Mouse (Mus musculus): ENCODE results near the gene Efcab3. TPM values are rescaled to one million over a fixed set of nuclear protein-coding genes. Genes with fewer than 3 reads are reported as not detected.
A peak's percentile ranks its signal among the peaks of the same experiment; 100 is the strongest.

The Efcab3 gene
- total RNA-seq, 4 experiments from 2014 or later: 0.86 to 0.95 TPM; not detected in 2

DNA sequence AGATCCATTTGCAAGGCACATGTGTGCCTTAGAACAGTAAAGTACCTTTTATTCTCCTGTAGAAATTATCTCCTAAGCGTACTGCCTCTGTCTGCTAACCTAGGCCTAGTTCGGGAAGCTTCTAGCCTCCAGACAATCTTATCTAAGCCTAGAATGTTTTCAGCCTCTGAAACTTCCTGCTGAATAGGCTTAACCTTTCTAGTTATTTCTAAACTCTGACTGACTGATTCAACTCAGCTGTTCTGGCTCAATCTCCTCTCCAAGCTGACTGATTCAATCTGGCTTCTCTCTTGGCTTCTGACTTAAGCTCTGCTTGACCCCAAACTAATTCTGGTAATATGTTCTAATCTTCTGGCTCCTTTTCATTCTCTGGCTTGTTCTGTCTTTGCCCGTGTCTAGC is 86.0 kb downstream of the Efcab3 start:
- DNase-seq: no peak

DNA sequence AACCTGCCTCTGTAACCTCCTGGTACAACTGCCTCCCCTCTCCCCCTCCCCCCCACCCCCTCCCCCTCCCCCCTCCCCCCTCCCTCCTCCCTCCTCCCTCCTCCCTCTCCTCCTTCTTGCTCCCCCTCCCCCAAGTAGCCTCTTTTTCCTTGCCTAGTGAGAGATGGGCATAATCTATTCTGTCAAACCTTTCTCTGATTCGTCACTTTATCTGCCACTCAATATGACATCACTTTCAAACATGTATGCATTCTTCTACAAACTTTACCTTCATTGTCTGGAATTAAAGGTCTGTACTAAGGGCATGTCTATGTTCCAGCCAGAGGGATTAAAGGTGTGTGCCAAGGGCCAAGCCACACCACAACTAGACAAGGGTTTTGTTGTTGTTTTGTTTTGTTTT is 86.4 kb downstream of the Efcab3 start:
- DNase-seq: no peak

DNA sequence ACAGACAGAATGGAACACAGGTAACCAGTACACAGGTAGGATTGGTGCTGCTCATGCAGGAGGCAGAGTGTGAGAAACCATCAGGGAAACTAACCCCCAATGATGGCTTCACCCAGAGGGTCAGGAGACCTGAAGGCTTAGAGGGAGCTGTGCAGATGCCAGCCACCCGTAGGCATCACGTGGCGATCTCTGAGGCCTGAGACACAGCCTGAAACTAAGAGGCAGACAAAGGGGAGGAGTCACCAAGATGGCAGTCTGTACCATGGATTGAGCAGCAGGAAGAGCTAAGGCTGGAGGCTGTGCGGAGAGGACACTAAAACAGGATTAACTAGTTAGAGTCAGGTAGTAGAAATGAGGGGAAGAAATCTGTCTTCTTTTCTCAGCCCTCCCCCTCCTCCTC is 87.3 kb downstream of the Efcab3 start:
- no peak for DNase-seq

DNA sequence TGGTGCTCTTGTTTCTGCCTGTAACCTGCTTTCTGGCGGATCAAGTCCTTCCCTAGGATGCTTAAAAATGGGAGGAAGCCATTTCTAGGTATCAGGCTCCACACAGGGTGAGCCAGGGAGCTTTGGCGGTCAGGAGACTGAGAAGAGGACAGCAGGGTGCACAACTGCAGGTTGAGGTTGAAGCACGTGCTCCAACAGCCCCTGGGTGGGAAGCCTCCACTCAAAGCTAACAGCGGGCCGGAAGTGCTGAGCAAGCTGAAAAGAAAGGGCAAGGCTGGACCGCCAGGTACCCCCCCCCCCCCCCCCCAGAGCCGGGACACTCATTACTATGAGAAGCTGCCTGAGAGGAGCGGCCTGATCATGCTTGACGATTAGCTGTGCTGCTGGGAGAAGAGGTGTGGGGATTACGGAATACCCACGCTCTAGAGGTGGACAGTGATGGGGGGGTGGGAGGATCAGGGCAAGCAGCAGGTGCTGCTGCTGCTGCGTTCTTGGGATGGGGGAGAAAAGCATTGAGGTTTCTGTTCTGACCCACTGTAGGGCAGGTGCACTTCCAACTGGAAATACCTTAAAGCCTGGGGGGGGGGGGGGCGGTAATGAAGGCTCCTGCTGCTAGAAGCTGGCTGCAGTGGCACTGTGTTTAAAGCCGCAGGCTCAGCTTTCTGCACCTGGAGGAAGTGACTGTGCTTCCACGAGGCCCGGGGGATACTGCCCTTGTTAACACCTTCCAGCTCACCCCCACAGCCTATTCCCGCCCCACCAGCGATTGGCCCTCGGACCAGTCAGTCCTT is 88.0 kb downstream of the Efcab3 start:
- no peak for DNase-seq

DNA sequence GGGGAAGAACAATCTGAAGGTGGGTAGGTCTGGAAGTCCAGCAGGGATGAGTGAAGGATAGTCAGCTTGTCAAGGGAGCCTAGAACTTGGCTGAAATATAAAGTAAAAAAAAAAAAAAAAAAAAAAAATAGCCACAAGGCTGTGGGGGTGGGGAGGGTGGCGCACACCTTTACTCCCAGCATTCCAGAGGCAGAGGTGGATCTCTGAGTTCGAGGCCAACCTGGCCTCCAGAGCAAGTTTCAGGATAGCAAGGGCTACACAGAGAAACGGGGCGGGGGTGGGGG is 88.6 kb downstream of the Efcab3 start:
- DNase-seq: no peak

DNA sequence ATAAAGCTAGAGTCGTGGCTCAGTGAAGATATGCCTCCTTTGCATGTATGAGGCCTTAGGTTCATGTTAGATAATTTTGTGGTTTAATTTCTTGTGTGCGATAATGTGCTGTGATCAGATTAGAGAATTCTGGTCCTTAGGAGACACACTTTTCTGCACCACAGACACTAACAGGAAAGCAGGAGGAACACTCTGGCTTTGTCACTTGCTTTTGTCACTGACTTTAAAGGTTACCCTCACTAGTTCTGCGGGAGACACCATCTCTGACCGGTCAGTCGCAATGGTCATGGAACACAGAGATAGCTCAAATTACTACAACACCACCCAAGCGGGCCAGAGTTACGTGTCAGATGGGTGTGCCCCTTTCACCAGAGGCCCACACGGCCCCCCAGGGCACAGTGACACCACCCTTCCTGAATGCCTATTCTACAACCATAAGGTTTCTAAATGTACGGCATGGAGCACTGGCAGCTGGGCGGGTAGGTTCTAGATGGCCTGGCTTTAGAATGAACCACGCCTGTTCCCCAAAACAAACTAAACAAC is 89.0 kb downstream of the Efcab3 start:
- DNase-seq: no peak

DNA sequence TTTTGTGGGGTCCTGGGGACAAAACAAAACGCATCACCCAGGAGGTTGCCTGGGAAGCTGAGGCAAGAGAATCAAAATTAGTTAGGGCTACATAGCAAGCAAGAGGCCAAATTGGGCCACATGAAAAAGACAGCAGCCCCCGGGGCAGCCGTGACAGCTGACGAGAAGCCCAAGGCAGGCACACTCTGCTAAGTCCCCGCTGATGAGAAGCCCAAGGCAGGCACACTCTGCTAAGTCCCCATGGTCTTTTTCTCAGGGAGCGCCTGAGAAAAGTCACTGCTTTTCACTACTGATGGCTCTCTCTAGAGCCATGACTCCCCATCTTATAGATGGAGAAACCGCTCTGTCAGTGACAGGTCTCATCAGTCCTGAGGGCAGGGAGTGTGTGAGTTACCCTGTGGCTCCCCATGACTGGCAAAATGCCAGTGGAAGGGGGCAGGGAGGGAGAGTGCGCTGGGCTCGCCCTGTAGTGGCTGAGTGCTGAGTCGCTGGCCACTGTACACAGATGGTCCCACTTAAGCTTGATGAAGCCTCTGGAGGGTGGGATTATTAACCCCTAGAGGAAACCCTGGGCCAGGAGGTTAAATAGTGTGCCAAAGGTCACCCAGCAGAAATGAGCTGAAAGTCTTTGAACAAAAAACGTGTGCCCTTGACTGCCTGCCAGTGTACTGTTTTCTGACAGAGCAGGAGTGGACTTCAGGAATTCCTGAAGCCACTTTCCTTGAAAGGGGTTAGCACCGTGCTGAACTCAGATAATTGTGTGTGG is 89.9 kb downstream of the Efcab3 start:
- DNase-seq: peak; percentile 36

DNA sequence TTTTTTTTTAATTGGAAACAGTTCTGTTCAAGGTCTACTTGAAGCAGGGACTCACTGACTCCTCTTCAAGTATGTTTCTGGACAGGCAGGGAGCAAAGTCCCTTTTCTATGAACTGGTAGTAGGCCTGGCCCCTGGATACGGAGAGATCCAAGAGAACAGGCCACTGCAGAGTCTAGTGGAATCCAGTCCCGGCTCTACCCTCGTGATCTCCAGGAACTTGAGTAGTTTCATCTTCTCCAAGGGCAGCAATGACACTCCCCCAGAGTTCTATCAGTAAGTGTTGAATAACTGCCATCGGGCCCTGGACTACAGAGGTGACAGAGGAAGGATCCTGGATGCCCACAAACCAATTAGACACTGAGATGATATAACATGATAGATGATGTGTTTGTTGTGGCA is 92.5 kb downstream of the Efcab3 start:
- no peak for DNase-seq

DNA sequence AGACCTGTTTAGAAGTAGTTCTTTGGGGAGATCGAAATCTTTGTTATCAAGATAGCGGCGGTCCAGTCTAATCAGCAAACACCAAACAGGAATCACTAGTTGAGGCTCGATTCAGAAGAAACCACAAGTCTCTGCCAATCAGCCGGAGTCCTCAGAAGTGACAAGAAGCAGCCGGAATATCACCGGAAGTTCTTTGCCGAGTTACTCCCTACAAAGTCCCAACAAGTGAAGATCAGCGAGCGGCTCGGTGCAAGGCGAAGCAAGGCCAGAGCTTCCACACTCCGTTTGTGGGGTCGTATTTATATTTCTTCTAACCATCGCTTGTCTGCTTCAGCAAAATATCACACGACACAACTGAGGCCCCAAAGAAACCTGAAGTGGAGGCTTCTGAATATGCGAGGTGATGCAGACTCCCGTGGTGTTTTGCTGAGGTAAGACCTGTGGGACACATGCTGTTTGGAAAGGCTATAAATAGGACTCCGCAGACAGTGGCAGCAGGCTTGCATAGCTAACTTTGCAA is 93.4 kb downstream of the Efcab3 start:
- no peak for DNase-seq

DNA sequence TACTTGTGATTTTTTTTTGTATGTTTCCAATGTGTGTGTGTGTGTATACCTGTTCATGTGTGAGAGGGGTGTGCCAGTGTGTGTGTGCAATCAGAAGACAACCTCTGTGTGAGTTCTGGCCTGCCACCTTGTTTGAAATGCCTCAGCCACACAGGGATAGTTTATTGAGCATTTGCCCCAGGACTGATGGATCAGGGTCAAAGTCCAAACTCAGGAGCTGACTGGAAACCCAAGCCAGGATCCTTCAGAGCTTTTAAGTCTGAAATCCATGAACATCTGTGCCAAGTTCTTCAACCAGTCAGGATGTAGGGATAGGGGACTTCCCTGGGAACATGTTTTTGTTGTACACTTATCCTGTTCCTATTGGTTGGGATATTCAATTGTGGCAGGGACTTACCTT is 94.7 kb downstream of the Efcab3 start:
- no peak for DNase-seq

DNA sequence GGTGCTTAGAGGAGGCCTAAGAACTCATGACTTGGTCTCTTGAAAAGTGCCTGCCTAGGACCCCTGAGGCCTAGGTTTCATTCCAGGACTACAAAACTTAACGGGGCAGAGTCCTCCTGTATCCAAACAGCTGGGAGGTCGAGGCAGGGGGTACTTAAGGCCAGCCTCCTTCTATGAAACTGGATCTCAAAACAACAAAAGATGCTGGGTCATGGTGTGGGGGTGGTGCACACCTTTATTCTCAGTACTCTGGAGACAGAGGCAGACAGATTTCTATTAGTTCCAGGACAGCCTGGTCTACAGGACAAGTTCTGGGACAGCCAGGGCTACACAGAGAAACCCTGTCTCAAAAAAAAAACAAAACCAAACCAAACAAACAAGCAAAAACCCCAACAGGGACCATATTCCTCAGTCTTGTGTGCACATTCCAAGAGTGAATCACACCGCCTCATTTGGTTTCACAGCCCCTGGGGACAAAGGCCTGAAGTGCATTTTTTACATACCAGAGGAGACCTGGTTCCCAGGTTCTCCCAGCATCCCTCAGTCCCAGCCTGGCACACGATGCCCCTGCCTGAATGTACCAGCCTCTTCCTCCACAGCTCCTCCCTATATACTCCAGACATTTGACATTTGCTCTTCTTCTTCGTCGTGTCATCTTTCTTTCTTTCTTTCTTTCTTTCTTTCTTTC is 96.4 kb downstream of the Efcab3 start:
- no peak for DNase-seq

DNA sequence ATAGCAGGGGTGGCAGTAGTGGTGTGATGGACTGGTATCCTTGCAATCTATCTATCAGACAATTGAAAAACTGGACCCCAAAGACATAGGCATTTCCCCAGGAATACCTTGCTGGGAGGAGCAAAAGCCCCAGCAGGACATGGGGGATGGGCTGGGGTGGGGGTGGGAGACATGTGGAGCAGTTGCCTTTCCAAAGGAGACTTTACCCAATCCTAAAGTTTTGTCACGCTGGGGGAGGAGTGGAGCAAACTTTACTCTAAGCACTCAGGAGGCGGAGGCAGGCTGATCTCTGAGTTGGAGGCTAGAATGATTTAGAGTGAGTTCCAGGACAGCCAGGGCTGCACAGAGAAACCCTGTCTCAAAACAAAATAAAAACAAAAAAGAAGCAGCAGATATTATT is 98.0 kb downstream of the Efcab3 start:
- DNase-seq: no peak

DNA sequence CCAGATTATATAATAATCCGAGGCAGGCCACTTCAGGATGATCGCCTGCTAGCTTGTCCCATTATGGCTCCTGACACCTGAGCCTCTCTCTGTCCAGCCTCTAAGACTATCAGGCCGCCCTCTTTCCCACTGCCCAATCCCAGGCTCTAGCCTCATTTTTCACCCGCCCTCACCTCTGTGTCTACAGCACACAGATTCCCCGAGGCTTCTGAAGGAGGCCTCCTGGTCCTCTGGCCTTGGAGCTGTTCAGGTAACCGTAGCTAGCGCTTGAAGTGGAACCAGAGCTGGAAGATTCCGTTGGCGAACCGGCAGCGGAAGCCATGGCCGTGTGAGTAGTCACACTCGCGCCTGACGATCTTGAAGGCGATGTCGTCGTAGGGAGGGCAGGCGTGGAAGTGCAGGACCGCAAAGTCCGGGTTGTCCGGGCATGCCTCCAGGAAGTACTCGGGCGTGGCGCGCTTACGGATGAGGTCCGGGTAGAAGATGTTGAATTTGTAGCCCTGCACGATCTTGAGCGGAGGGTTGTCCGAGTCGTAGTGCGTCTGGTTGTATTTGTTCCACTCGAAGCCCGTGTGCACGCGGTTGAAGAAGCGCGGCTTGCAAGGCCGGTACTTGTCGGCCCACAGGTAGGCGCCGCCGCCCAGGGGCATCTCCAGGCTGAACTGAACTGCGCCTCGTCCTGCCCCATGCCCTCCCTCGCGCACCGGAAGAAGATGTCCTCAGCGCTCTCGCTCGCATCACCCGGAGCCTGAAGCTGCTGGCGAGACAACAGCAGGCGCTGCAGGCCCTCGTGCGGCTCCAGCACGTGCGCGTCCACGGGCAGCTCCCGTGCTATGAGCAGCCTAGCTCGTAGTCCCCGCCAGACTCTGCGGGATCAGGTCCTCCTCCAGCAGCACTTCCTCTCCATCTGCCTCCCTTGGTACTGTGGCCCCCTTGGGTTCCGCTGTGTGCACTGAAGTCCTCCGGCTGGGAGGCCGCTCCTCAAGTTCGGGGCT is 101.4 kb downstream of the Efcab3 start:
- DNase-seq: no peak

DNA sequence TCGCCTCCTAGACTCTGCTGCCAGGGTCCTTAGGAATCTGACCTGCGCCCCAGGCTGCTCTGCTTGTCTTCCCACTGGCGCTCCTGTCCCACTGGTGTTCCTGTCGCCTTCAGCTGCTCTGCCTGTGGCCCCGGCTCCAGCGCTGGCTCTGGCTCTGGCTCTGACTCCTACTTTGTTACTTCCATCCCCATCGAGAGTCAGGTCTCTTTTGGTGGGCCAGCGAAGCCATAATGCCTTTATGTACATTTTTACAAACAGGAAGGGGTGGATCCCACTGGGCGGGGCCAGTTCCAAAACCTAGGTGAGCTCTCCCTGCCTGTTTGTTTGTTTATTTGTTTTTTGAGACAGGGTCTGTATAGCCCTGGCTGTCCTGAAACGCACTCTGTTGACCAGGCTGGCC is 103.4 kb downstream of the Efcab3 start:
- DNase-seq: no peak

Other genes starting within 250 kb of the Efcab3 start
- gene Mettl2, start 62.8 kb downstream of the Efcab3 start, total RNA-seq (2022): 10 to 100 TPM; 21.6 to 28.6 (median 24.8) TPM
- gene Gm10842, start 83.3 kb downstream of the Efcab3 start, total RNA-seq (2022): not detected
- gene Tlk2, start 115.2 kb downstream of the Efcab3 start, total RNA-seq (2022): 10 to 100 TPM; 44.2 to 59.4 (median 50.1) TPM
- gene Mrc2, start 229.1 kb downstream of the Efcab3 start, total RNA-seq (2022): 10 to 100 TPM; 15.4 to 31.1 (median 22.2) TPM